Mouse (Mus musculus) adrenal gland, adult (tissue): ENCODE results near the gene Cxcl13.
A peak's percentile ranks its signal among the peaks of the same experiment; 100 is the strongest.
"Not testable (repeated sequence)": the region's sequence is repeated elsewhere in the genome, so short reads cannot be mapped to it uniquely, and the experiment has no call there.

Source experiments
- DNase-seq, 2 experiments: peaks; one replicate each; pipeline ENCODE4 v3.0.0; 2022 to 2023; ENCODE audit warnings: low spot score in 1 of 2; ENCODE audit not compliant: inconsistent age in 2 of 2

The Cxcl13 gene

GRCm38 (mm10) chr5:95956651-95957050, at the start of gene Cxcl13:
Gene Cxcl13, plus strand, starts transcription at chr5:95956951.
- no peak for DNase-seq

- DNase-seq, result no peak
Measured at GRCm38 (mm10) chr5:95911006-95911405, 45.7 kb upstream of the Cxcl13 start.

- DNase-seq, result no peak
Measured at GRCm38 (mm10) chr5:95918491-95918890, 38.3 kb upstream of the Cxcl13 start.

GRCm38 (mm10) chr5:95924023-95924422, 32.7 kb upstream of the Cxcl13 start:
- DNase-seq, result no peak

- DNase-seq, result no peak
Measured at GRCm38 (mm10) chr5:95925204-95925930, 31.4 kb upstream of the Cxcl13 start.

- no peak for DNase-seq
Measured at GRCm38 (mm10) chr5:95925931-95926263, 30.9 kb upstream of the Cxcl13 start.

- no peak for DNase-seq
Measured at GRCm38 (mm10) chr5:95935035-95935434, 21.7 kb upstream of the Cxcl13 start.

- DNase-seq, result peak in 1 of 2 experiments; percentile 61
Measured at GRCm38 (mm10) chr5:95936068-95936467, 20.7 kb upstream of the Cxcl13 start.

- DNase-seq, result no peak
Measured at GRCm38 (mm10) chr5:95937129-95937528, 19.6 kb upstream of the Cxcl13 start.

GRCm38 (mm10) chr5:95938044-95938625, 18.6 kb upstream of the Cxcl13 start:
- no peak for DNase-seq

GRCm38 (mm10) chr5:95940682-95941221, 16.0 kb upstream of the Cxcl13 start:
- DNase-seq, result no peak

- DNase-seq, result no peak
Measured at GRCm38 (mm10) chr5:95941562-95941961, 15.2 kb upstream of the Cxcl13 start.

- DNase-seq, result no peak
Measured at GRCm38 (mm10) chr5:95945120-95945519, 11.6 kb upstream of the Cxcl13 start.

- peak; percentile 30 to 73 for DNase-seq
Measured at GRCm38 (mm10) chr5:95946344-95946743, 10.4 kb upstream of the Cxcl13 start.

GRCm38 (mm10) chr5:95948641-95949040, 8.1 kb upstream of the Cxcl13 start:
- no peak for DNase-seq

- DNase-seq, result peak; percentile 48 to 91
Measured at GRCm38 (mm10) chr5:95949946-95950701, 6.6 kb upstream of the Cxcl13 start.

GRCm38 (mm10) chr5:95964940-95965339, 8.2 kb downstream of the Cxcl13 start:
- DNase-seq, result peak in 1 of 2 experiments; percentile 41

GRCm38 (mm10) chr5:95966621-95967020, 9.9 kb downstream of the Cxcl13 start:
- no peak for DNase-seq

- peak; percentile 29 to 85 for DNase-seq
Measured at GRCm38 (mm10) chr5:95970845-95971244, 14.1 kb downstream of the Cxcl13 start.

GRCm38 (mm10) chr5:95972208-95972607, 15.5 kb downstream of the Cxcl13 start:
- no peak for DNase-seq

GRCm38 (mm10) chr5:95973806-95974205, 17.1 kb downstream of the Cxcl13 start:
- DNase-seq, result not testable (repeated sequence)

- DNase-seq, result no peak
Measured at GRCm38 (mm10) chr5:95976299-95976698, 19.5 kb downstream of the Cxcl13 start.
